Mouse (Mus musculus) layer of hippocampus, adult 8-10 months (tissue): ENCODE results near the gene Smim11. TPM values are rescaled to one million over a fixed set of nuclear protein-coding genes. Genes with fewer than 3 reads are reported as not detected.

ENCODE experiments used
- DNase-seq, 2 experiments: peaks; one replicate each; pipeline ENCODE4 v3.0.0; 2022; ENCODE audit warnings: low spot score in 2 of 2
- total RNA-seq, 4 experiments: library from RNA; stranded (reverse); gene quantifications; 2 replicates each; pipeline ENCODE4 v1.2.4; 2022

Gene Smim11
- total RNA-seq, 4 experiments from 2014 or later = 16.8 to 27.3 (median 21.0) TPM

DNA sequence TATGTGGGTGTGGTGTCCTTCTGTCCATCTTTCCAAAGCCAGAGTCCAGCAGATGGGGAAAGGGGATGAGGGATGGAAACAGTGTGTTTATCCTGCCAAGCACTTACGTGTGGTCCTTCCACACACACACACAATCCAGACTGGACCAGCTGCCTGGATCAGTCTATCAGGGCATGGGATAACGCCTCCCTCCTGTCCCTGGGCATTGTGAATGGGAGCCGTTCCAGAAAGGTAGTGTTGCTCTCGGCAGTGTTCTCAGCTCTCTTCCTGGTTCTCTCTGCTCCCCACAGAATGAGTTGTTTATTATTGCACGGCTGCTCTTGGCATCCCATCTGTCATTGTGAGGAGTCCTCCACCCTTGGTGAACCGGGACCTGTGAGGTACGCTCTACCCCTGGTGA, 59.6 kb downstream of the Smim11 start:
- no peak for DNase-seq

Other genes starting within 250 kb of the Smim11 start
- 10 to 100 TPM; 57.8 to 62.6 (median 60.6) TPM for gene Mrps6, start 243.0 kb upstream of the Smim11 start, total RNA-seq
- under 1 TPM in 1 of 4 experiments, not detected in 3; 0.39 TPM for gene Gm49711, start 243.0 kb upstream of the Smim11 start, total RNA-seq
- 10 to 100 TPM; 31.7 to 52.8 (median 41.2) TPM for gene Slc5a3, start 243.0 kb upstream of the Smim11 start, total RNA-seq
- gene Kcne2, start 8.9 kb upstream of the Smim11 start, total RNA-seq = 1 to 10 TPM in 2 of 4 experiments, not detected in 2; 1.2 to 1.5 TPM
- not detected for gene Fam243, start 20.2 kb downstream of the Smim11 start, total RNA-seq
- not detected for gene Kcne1, start 58.2 kb downstream of the Smim11 start, total RNA-seq
- gene Rcan1, start 169.6 kb downstream of the Smim11 start, total RNA-seq = 10 to 100 TPM; 42.4 to 47.6 (median 45.9) TPM
- gene Clic6, start 184.4 kb downstream of the Smim11 start, total RNA-seq = 1 to 10 TPM in 3 of 4 experiments, under 1 TPM in 1; 0.72 to 2.5 (median 2.4) TPM